Mouse (Mus musculus) liver, embryonic 14.5 days (tissue): ENCODE results near the gene Fancd2.

Experiments
- CTCF ChIP-seq: IDR thresholded peaks from 2 replicates; pipeline ENCODE4 v1.5.1; 2016; ENCODE audit warnings: antibody characterized with exemption, low read depth, control low read depth
- EP300 ChIP-seq: IDR thresholded peaks from 2 replicates; pipeline ENCODE4 v1.6.1; 2016; ENCODE audit warnings: antibody characterized with exemption, low read depth

- TF ChIP-seq EP300 (no peak), CTCF (no peak)
Observed at GRCm38 (mm10) chr6:113522310-113522709, 9.2 kb upstream of the Fancd2 start.
